Comparison of ENCODE assay signal across 14 mouse cellular contexts in genomic region chr13:48153684-48154413, GRCm38 (mm10).
DNase-seq lines count a peak whose midpoint lies in the region; ATAC-seq and TF ChIP-seq lines count a peak whose summit lies in the region.
"Had no signal": no experiment of that assay in that cellular context is flagged by ENCODE, and none has a peak within 500 bp of the region (broad histone marks: within the 10 kb centered on the region; RNA-seq: fewer than 3 reads in every experiment).

No protein-coding gene starts in this region.

- 44% methylated on average over 7 of the region's 7 CpGs for WGBS in hindbrain, embryonic 10.5 days
- 33% methylated on average over 7 of the region's 7 CpGs for WGBS in hindbrain, postnatal 0 days
- WGBS in forebrain, embryonic 16.5 days, result 5% methylated on average over 7 of the region's 7 CpGs
- WGBS in midbrain, embryonic 12.5 days, result 31% methylated on average over 7 of the region's 7 CpGs
- 30% methylated on average over 7 of the region's 7 CpGs for WGBS in neural tube, embryonic 15.5 days

- 0 out of 2 replicates have a peak, but pooled peaks cover 4% of the 10 kb centered on the region for H3K9me3 ChIP-seq in hindbrain, embryonic 10.5 days
- H3K9me3 ChIP-seq in hindbrain, postnatal 0 days (ENCODE audit: low read length), result no peaks in the 10 kb centered on the region
- no peaks in the 10 kb centered on the region for H3K9me3 ChIP-seq in forebrain, embryonic 16.5 days (ENCODE audit: control insufficient read depth, low read length)
- no peaks in the 10 kb centered on the region for H3K9me3 ChIP-seq in midbrain, embryonic 12.5 days
- H3K9me3 ChIP-seq in neural tube, embryonic 15.5 days (replicated peaks), result no peaks in the 10 kb centered on the region
- H3K9me3 ChIP-seq: limb, embryonic 12.5 days had no signal

- H3K4me1 ChIP-seq in hindbrain, embryonic 10.5 days (replicated peaks), result peaks cover 43% of the 10 kb centered on the region
- H3K4me1 ChIP-seq in hindbrain, postnatal 0 days (ENCODE audit: insufficient read depth, low read length), result no peaks in the 10 kb centered on the region
- H3K4me1 ChIP-seq in forebrain, embryonic 16.5 days (replicated peaks; ENCODE audit: control insufficient read depth, insufficient read depth, low read length), result peaks cover 17% of the 10 kb centered on the region
- peaks cover 41% of the 10 kb centered on the region for H3K4me1 ChIP-seq in midbrain, embryonic 12.5 days
- H3K4me1 ChIP-seq in neural tube, embryonic 15.5 days, result peaks cover 5% of the 10 kb centered on the region

- no peak overlapping the region for H3K4me2 ChIP-seq in hindbrain, postnatal 0 days (ENCODE audit: low read depth, low read length)
- no peak overlapping the region for H3K4me2 ChIP-seq in forebrain, embryonic 16.5 days (ENCODE audit: low read length)
- H3K4me2 ChIP-seq in midbrain, embryonic 12.5 days (replicated peaks), result no peak overlapping the region
- no peak overlapping the region for H3K4me2 ChIP-seq in neural tube, embryonic 15.5 days
- H3K4me2 ChIP-seq: limb, embryonic 12.5 days had no signal

- H3K27ac ChIP-seq in hindbrain, embryonic 10.5 days, result peak overlapping the region; percentile 85
- no peak overlapping the region for H3K27ac ChIP-seq in hindbrain, postnatal 0 days
- peak overlapping the region; percentile 61 for H3K27ac ChIP-seq in forebrain, embryonic 16.5 days (ENCODE audit: low read length)
- H3K27ac ChIP-seq in midbrain, embryonic 12.5 days (replicated peaks), result peak overlapping the region; percentile 72
- peak overlapping the region; percentile 58 for H3K27ac ChIP-seq in neural tube, embryonic 15.5 days (replicated peaks)
- H3K27ac ChIP-seq: limb, embryonic 12.5 days; liver, embryonic 14.5 days had no signal

- no peak overlapping the region for H3K4me3 ChIP-seq in hindbrain, embryonic 10.5 days
- H3K4me3 ChIP-seq in hindbrain, postnatal 0 days (ENCODE audit: low read length), result no peak overlapping the region
- no peak overlapping the region for H3K4me3 ChIP-seq in forebrain, embryonic 16.5 days (replicated peaks; ENCODE audit: low read length)
- H3K4me3 ChIP-seq in midbrain, embryonic 12.5 days, result no peak overlapping the region
- H3K4me3 ChIP-seq in neural tube, embryonic 15.5 days (replicated peaks), result no peak overlapping the region
- H3K4me3 ChIP-seq: limb, embryonic 12.5 days had no signal

- TF ChIP-seq CTCF in hindbrain, postnatal 0 days (IDR thresholded peaks at IDR 0.05; ENCODE audit: low read depth), result no peak

- DNase-seq in hindbrain, embryonic 10.5 days (ENCODE audit: low spot score), result no peak
- no peak for DNase-seq in hindbrain, postnatal 0 days (ENCODE audit: low spot score)
- no peak for DNase-seq in B cell, adult 2 months
- DNase-seq in lung, postnatal 10 days, result no peak
- no peak for DNase-seq in kidney, adult 11 months
- DNase-seq: cerebellum, adult 11 months; gastrocnemius, postnatal 10 days; kidney, adult 9 months had no signal

- no peak for ATAC-seq in hindbrain, postnatal 0 days
- no peak for ATAC-seq in forebrain, embryonic 16.5 days
- ATAC-seq in midbrain, embryonic 12.5 days (ENCODE audit: low FRiP score, low read depth), result no peak
- ATAC-seq in neural tube, embryonic 15.5 days (ENCODE audit: low FRiP score), result peak; percentile 61; the same call in 1 of the 2 replicates
- ATAC-seq: lung, postnatal 0 days had no signal

- no peaks in the 10 kb centered on the region for H3K36me3 ChIP-seq in hindbrain, embryonic 10.5 days
- H3K36me3 ChIP-seq in hindbrain, postnatal 0 days (ENCODE audit: insufficient read depth, low read length), result no peaks in the 10 kb centered on the region
- H3K36me3 ChIP-seq in forebrain, embryonic 16.5 days (ENCODE audit: control insufficient read depth, insufficient read depth), result no peaks in the 10 kb centered on the region
- H3K36me3 ChIP-seq in midbrain, embryonic 12.5 days, result no peaks in the 10 kb centered on the region
- H3K36me3 ChIP-seq in neural tube, embryonic 15.5 days, result no peaks in the 10 kb centered on the region
- H3K36me3 ChIP-seq: limb, embryonic 12.5 days had no signal

- 0 out of 2 replicates have a peak, but pooled peaks cover 4% of the 10 kb centered on the region for H3K27me3 ChIP-seq in hindbrain, embryonic 10.5 days (ENCODE audit: insufficient read depth, poor library complexity, severe bottlenecking)
- H3K27me3 ChIP-seq in hindbrain, postnatal 0 days (ENCODE audit: insufficient read depth, low read length), result no peaks in the 10 kb centered on the region
- H3K27me3 ChIP-seq in forebrain, embryonic 16.5 days (replicated peaks; ENCODE audit: control insufficient read depth, insufficient read depth, low read length), result no peaks in the 10 kb centered on the region
- no peaks in the 10 kb centered on the region for H3K27me3 ChIP-seq in midbrain, embryonic 12.5 days
- H3K27me3 ChIP-seq in neural tube, embryonic 15.5 days (replicated peaks), result no peaks in the 10 kb centered on the region
- H3K27me3 ChIP-seq: limb, embryonic 12.5 days had no signal

- H3K9ac ChIP-seq in hindbrain, postnatal 0 days (replicated peaks; ENCODE audit: low read length), result no peak overlapping the region
- H3K9ac ChIP-seq in forebrain, embryonic 16.5 days (replicated peaks; ENCODE audit: low read depth, low read length), result no peak overlapping the region
- no peak overlapping the region for H3K9ac ChIP-seq in midbrain, embryonic 12.5 days (replicated peaks)
- no peak overlapping the region for H3K9ac ChIP-seq in neural tube, embryonic 15.5 days (replicated peaks)
- H3K9ac ChIP-seq: limb, embryonic 12.5 days; liver, embryonic 14.5 days had no signal
